Mouse (Mus musculus) ES-Bruce4 (cell line): ENCODE measurements around the gene Aak1. TPM values are rescaled to one million over a fixed set of nuclear protein-coding genes. Genes with fewer than 3 reads are reported as not detected.

Source experiments
- H3K27ac ChIP-seq: 2 replicates; pipeline ENCODE4 v1.5.1; 2012; ENCODE audit warnings: low read length, inconsistent platforms; ENCODE audit not compliant: insufficient read depth
- H3K27me3 ChIP-seq: 2 replicates; pipeline ENCODE4 v1.6.1; 2012; ENCODE audit warnings: mild to moderate bottlenecking, low read length, inconsistent platforms; ENCODE audit not compliant: control insufficient read depth, poor library complexity, insufficient read depth, severe bottlenecking
- H3K36me3 ChIP-seq: 2 replicates; pipeline ENCODE4 v1.6.1; 2012; ENCODE audit warnings: inconsistent platforms, mild to moderate bottlenecking, low read length, moderate library complexity; ENCODE audit not compliant: control insufficient read depth, poor library complexity, insufficient read depth, severe bottlenecking
- H3K4me1 ChIP-seq: one replicate; pipeline ENCODE4 v1.8.1; 2011; ENCODE audit warnings: low read length; ENCODE audit not compliant: control insufficient read depth, insufficient read depth
- H3K4me3 ChIP-seq: 2 replicates; pipeline ENCODE4 v1.5.1; 2011; ENCODE audit warnings: low read depth, mild to moderate bottlenecking, low read length
- H3K9ac ChIP-seq: 2 replicates; pipeline ENCODE4 v1.6.1; 2012; ENCODE audit warnings: low read depth, mild to moderate bottlenecking, inconsistent platforms; ENCODE audit not compliant: poor library complexity, severe bottlenecking
- H3K9me3 ChIP-seq: replicated peaks from 2 replicates; pipeline ENCODE4 v1.6.1; 2012; ENCODE audit warnings: mild to moderate bottlenecking, low read length, inconsistent platforms; ENCODE audit not compliant: control insufficient read depth, poor library complexity, insufficient read depth, severe bottlenecking
- CTCF ChIP-seq: IDR thresholded peaks from one replicate; pipeline ENCODE4 v1.8.1; 2011; ENCODE audit warnings: low read depth, low read length
- EP300 ChIP-seq: IDR thresholded peaks from 2 replicates; pipeline ENCODE4 v1.6.1; 2011; ENCODE audit warnings: low read depth, low read length; ENCODE audit not compliant: insufficient read depth
- POLR2A ChIP-seq: IDR thresholded peaks from one replicate; pipeline ENCODE4 v1.8.1; 2011; ENCODE audit warnings: low read length; ENCODE audit not compliant: insufficient read depth
- polyA plus RNA-seq: library from polyadenylated mRNA; stranded (reverse); fragments of >200 nt; gene quantifications from 2 replicates; pipeline ENCODE4 v1.2.4, GENCODE M21; 2011; ENCODE audit warnings: low read depth; ENCODE audit not compliant: missing spikeins, insufficient read depth, insufficient read length

The Aak1 gene
- 31.1 and 38.2 TPM in 2 replicates for polyA plus RNA-seq

DNA sequence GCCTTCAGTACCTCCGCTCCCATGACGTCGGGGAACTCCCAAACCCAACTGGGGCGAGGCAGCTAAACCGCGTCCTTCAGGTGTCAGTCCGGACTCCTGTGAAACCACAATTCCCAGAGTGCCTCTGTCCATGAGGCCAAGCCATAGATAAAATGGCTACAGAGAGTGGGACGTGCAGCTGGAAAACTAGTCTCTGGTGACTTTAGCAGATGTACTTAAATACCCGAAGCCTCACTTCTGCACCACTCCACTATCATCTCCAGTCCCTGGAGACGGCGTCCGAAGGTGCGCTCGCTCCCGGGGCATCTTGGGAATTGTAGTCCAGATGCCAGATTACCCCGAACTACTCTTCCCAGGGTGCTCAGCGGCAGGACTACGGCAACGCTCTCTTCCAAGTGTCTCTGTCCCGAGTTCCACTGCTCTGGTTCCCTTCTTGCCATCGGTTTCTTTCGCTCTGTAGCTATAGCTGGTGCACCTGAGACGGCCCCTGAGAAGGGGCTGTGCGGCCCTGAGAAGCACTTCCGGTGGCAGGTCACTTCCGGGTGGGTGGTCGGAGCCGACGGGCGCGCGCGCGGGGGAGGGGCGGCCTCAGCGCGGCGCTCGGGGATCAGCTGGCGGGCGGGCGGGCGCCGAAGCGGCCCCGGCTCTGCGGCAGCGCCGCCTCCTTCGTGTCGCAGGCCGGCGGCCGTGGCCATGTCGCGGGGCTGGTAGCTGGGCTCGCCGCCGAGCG is at the start of gene Aak1:
Gene Aak1 (plus strand): TSS at position 603 of the 730 bp plus-strand sequence.
- no peaks in the 10 kb centered on the region for H3K27me3 ChIP-seq
- peak within 1 kb of the TSS; percentile 75 for H3K9ac ChIP-seq
- H3K27ac ChIP-seq = peak within 1 kb of the TSS; percentile 86
- peak within 1 kb of the TSS; percentile 86 for H3K4me3 ChIP-seq
- H3K36me3 ChIP-seq = no peaks in the 10 kb centered on the region
- H3K4me1 ChIP-seq = no peaks in the 10 kb centered on the region
- TF ChIP-seq CTCF (no peak), POLR2A (peak; percentile 9)
- H3K9me3 ChIP-seq = no peaks in the 10 kb centered on the region

DNA sequence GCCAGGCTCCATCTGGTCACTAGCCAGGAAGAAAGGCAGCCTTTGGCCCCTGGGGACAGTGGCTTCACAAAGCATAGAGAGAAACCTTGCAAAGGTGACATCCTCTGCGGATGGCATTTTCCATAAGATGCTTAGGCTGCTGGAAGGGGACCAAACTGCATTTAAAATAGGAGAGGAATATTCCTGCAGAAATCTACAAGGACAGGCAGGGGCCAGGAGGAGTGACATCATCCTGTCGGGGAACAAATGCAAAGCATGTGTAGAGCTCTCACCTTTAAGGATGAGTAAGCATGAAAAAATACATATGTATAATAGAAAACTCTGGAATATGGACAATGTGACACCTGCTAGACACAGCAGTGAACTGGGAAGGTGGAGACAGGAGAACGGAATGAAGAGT is 48.9 kb upstream of the Aak1 start:
- H3K9me3 ChIP-seq = no peaks in the 10 kb centered on the region
- TF ChIP-seq EP300 (no peak), POLR2A (no peak), CTCF (no peak)
- H3K27ac ChIP-seq = no peak overlapping the region
- H3K4me3 ChIP-seq = no peak overlapping the region
- no peaks in the 10 kb centered on the region for H3K36me3 ChIP-seq
- no peaks in the 10 kb centered on the region for H3K27me3 ChIP-seq
- H3K4me1 ChIP-seq = peaks cover 2% of the 10 kb centered on the region
- H3K9ac ChIP-seq = no peak overlapping the region

DNA sequence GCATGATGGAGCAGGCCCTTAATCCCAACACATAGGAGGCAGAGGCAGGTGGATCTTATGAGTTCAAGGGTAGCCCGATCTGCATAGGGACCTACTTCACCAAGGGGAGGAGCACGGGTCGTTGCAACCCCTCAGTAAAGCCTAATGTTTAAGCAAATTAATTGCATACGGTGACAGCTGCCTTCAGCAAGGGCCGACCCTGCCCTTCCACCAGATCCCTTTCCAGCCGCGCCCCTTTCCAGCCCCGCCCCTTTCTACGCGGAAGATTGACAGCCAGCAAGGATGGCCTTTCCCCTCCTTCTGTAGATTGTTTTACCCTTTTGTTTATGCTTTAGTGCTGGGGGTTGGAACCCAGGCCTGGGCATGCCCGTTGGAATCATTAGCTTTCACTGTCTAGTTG is 47.9 kb upstream of the Aak1 start:
- H3K36me3 ChIP-seq = no peaks in the 10 kb centered on the region
- TF ChIP-seq CTCF (no peak), EP300 (no peak), POLR2A (no peak)

GRCm38 (mm10) chr6:86804646-86805045 is 44.7 kb upstream of the Aak1 start:
- H3K27me3 ChIP-seq = no peaks in the 10 kb centered on the region
- no peaks in the 10 kb centered on the region for H3K9me3 ChIP-seq
- peaks cover 2% of the 10 kb centered on the region for H3K4me1 ChIP-seq
- no peaks in the 10 kb centered on the region for H3K36me3 ChIP-seq
- H3K4me3 ChIP-seq = no peak overlapping the region
- no peak overlapping the region for H3K9ac ChIP-seq
- TF ChIP-seq EP300 = no peak
- no peak for TF ChIP-seq CTCF
- H3K27ac ChIP-seq = no peak overlapping the region

More for the DNA sequence above, 47.9 kb upstream of the Aak1 start:
- Histone ChIP-seq H3K27ac (no peak overlapping the region), H3K9ac (no peak overlapping the region), H3K4me3 (no peak overlapping the region), H3K27me3 (no peaks in the 10 kb centered on the region), H3K9me3 (no peaks in the 10 kb centered on the region), H3K4me1 (peaks cover 2% of the 10 kb centered on the region)

- H3K4me3 ChIP-seq = no peak overlapping the region
- no peaks in the 10 kb centered on the region for H3K27me3 ChIP-seq
- no peaks in the 10 kb centered on the region for H3K36me3 ChIP-seq
- H3K9ac ChIP-seq = no peak overlapping the region
- H3K27ac ChIP-seq = no peak overlapping the region
- no peaks in the 10 kb centered on the region for H3K4me1 ChIP-seq
- no peaks in the 10 kb centered on the region for H3K9me3 ChIP-seq
- TF ChIP-seq POLR2A = no peak
- peak; percentile 98 for TF ChIP-seq CTCF
- TF ChIP-seq EP300 = 0 out of 2 replicates have a peak, but pooled peaks have one; percentile 30
Measured at GRCm38 (mm10) chr6:86806455-86807086, 42.7 kb upstream of the Aak1 start.

DNA sequence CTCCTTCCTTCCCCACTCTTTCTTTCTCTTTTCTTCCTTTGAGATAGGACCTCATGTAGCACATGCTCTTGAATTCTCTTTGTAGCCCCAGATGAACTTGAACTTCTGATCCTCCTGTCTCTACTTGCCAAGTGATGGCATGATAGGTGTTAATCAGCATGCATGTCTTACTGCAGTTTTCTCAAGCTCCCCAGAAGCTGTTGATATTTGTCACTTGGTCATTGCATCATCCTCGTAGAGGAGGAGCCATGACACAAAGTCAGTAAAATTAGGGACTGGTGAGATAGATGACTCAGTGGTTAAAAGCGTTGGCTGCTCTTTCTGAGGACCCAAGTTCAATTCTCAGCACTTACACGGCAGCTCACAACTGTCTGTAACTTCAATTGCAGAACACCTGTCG is 36.4 kb upstream of the Aak1 start:
- Histone ChIP-seq H3K9ac (no peak overlapping the region), H3K27ac (no peak overlapping the region), H3K4me1 (peaks cover 1% of the 10 kb centered on the region), H3K9me3 (no peaks in the 10 kb centered on the region), H3K4me3 (no peak overlapping the region), H3K27me3 (no peaks in the 10 kb centered on the region), H3K36me3 (no peaks in the 10 kb centered on the region)
- no peak for TF ChIP-seq POLR2A
- no peak for TF ChIP-seq EP300
- no peak for TF ChIP-seq CTCF
